Mouse (Mus musculus): Measurements from ENCODE around the gene Xxylt1.
A peak's percentile ranks its signal among the peaks of the same experiment; 100 is the strongest.

Xxylt1 gene

GRCm38 (mm10) chr16:31081125-31081664, at the start of gene Xxylt1:
Gene Xxylt1, minus strand, starts transcription at chr16:31081432.
- peak; percentile 83 for DNase-seq (ENCODE audit: extremely low spot score, low read depth, low spot score)

DNA sequence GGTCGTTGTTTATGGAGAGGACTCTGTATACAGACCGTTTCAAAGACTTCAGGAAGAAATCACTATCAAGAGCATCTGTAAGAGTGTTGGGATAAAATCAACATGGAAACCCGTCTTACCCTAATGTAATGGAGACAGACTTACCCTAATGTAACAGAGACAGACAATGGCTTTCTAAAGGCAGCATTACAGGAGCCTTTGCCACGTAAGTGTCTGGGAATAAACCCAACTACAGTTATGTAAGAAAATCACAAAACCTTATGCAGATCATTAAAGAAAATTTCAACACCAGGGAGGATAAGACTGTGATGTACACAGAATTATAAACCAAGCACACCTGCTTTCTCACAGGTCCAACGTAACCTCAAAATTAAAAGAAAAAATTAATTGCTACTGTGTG, 46.9 kb upstream of the Xxylt1 start:
- no peak for DNase-seq (ENCODE audit: extremely low spot score, low read depth, low spot score)

DNA sequence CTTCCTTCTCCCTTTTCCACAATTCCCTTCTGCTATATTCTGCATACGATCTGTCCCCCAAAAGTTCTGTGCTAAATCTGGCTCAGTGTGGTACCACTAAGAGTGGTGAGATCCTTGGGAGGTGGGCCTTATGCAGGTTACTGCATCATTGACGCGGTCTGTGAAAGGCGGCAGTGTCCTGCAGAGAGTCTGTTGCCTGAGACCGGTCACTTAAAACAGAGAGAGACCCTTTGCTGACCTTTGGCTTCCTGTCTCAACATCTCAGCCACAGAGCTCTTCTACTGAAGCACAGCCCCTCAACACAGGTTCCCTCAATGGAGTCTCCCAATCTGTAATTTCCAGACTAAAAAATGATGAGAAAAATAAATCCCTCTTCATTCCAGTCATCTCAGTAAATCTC, 43.8 kb upstream of the Xxylt1 start:
- DNase-seq (ENCODE audit: extremely low spot score, low read depth, low spot score): no peak

DNA sequence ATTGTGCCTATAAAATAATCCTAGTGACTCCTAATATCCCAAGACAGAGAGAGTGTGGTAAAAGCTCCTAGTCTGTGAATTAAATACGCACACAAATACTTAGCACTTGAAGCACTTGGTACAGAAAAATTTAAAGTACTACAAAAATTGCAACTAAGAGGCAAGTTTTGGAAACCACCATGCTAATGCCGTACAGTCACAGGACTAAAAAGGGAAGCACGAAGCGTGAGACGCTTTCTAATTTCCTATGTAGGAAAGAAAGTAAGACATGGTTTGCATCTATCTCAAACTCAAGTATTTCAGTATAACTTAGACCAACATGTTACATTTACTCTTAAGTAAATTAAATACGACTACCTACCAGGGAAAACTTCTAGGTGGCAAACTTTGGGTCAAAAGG, 40.4 kb upstream of the Xxylt1 start:
- DNase-seq (ENCODE audit: extremely low spot score, low read depth, low spot score): no peak

DNA sequence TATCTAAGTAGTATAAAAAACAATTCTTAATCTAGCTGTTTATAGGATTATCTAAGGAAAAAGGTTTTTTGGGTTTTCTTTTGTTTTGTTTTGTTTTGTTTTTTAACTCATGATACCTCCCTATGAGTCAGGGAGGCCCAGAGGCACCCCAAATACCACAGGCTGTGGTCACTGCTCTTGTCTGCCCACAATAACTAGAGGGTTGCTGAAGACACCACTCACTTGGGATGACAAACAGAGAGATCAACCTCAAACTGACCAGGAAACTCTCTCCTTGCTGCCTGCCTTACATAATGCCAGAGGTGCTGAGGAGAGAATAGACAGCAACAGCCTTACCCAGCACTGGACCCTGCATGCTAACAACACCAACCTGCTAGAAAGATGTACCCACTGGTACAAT, 32.4 kb upstream of the Xxylt1 start:
- DNase-seq (ENCODE audit: extremely low spot score, low read depth, low spot score): no peak

DNA sequence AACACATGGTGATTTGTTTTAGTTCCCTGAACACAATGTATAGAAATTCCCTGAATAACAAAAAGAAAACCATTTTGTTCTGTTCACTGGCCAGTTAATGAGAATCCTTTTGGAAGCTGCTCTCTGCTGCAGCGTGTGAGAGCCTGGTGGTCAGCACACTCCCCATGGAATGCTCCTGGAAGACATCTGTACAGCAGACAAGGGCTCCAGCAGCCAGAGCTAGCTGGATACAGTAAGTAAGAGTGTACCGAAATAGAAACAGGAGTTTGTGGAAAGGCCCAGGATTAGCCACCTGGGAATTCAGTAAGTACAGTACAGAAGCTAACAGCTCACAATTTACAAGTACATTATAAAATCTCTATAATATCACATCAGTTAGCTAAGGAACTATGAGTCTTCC, 20.1 kb upstream of the Xxylt1 start:
- DNase-seq (ENCODE audit: extremely low spot score, low read depth, low spot score): no peak

DNA sequence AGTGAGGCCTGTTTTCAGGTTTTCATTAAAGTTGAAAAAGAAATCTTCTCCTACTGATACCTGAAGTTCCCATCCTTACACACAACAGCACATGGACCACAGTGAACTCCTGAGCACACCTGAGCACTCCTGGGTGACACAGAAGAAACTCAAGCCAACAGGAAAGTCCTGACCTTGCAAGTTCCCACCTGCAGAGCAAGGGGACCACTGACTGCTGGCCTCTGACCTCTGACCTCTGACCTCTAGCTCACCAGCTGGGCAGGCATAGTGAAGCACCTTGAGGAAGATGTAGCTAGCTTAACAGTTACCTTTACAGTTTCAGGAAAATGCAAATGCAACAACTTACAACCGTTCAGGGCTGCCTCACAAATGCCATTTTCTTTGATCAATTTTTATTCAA, 18.7 kb upstream of the Xxylt1 start:
- DNase-seq (ENCODE audit: extremely low spot score, low read depth, low spot score): no peak

- no peak for DNase-seq (ENCODE audit: extremely low spot score, low read depth, low spot score)
Observed at GRCm38 (mm10) chr16:31094036-31094435, 12.8 kb upstream of the Xxylt1 start.

DNA sequence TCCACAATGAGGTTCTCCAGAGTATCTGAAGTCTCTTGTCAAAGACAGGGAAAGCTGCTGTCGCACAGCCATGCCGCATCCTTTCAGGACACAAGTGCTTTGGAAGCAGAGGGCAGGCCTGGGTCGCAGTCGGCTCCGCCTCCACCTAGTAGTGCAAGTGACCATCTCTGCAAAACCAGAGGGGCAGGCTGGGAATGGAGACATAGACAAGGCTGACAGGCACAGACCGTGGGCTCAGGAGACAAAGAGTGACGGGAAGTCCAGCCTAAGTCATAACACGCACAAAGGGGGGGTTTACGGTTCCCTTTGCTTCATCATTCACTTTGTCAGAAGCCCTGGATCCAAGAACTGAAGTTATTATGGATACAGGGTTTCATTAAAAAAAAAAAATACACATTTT, 12.0 kb upstream of the Xxylt1 start:
- DNase-seq (ENCODE audit: extremely low spot score, low read depth, low spot score): no peak

GRCm38 (mm10) chr16:31081891-31082290, 659 bp upstream of the Xxylt1 start:
- DNase-seq (ENCODE audit: extremely low spot score, low read depth, low spot score): no peak

- no peak for DNase-seq (ENCODE audit: extremely low spot score, low read depth, low spot score)
Observed at GRCm38 (mm10) chr16:31080573-31081051, 620 bp downstream of the Xxylt1 start.

DNA sequence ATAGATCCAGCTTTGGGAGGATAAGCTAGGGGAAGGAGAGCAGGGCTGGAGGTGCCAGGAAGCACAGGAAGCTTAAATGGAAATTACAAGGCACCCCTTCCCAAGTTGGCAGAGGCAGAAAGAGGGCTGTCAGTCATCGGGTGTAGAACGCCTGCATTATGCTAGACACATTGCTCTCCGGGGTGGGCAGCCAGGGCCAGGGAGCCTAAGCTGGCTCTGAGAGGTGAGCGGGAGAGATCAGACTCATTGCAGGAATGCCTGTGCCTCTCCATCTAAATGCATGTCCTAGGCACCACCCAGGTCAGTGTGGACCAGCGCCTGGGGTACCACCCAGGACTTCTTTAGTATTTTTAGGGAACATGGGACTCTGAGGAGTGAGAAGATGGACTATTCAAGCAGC, 3.8 kb downstream of the Xxylt1 start:
- no peak for DNase-seq (ENCODE audit: extremely low spot score, low read depth, low spot score)

DNA sequence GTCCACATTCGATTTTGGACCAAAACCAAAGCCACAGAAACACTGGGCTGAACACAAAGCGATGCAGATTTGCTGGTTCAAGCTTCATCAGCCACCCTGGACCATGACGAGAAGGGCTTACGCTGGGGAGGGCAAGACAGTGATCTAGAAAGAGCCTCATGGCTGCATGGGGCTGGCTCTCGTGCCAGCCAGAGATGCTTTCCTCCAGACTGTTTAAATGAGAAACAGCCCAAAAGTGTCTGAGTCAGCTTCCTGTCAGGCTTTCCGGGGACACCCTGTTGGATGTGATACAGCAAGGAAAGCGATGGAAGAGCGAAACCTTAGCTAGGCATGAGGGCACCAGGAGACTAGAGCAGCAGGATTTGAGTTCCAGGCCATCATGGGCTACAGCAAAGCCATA, 4.8 kb downstream of the Xxylt1 start:
- DNase-seq (ENCODE audit: extremely low spot score, low read depth, low spot score): no peak

- DNase-seq (ENCODE audit: extremely low spot score, low read depth, low spot score): no peak
Observed at GRCm38 (mm10) chr16:31074324-31074908, 6.8 kb downstream of the Xxylt1 start.

- DNase-seq (ENCODE audit: extremely low spot score, low read depth, low spot score): no peak
Observed at GRCm38 (mm10) chr16:31071731-31072130, 9.5 kb downstream of the Xxylt1 start.

DNA sequence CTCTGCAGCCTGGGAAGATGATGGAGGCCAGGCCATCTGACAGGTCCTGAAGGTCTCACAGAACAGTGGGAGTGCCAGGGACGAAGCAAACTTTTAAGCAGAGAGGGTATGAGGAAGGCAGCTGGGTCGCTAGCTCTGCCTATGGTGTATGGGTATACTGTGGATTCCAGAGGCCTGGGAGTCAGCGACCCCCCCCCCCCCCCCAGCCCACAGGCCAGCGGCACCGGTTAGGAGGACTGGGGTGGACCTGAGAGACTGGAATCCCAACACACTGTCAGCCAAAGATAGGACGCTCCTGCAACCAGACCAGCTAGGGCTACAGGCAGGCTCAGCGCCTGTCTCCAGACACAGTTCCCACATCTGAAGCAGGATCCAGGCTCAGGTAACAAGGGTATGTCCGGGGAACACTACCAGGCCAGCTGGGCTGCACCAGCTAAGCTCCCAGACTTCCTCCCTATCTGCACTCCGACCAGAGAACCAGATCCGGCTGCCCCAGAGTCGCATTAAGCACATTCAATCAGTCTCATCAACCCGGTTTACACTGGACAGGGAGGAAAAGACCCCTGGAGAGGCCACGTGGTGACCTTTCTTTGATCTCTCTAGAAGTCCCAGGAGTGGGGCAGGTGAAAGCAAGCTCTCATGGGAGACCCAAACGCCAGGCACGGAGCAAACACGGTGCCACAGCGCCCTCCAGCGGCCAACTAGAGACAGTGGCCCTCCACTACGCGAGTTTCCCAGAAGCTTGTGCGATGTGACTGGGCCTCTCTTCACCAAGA, 10.7 kb downstream of the Xxylt1 start:
- DNase-seq (ENCODE audit: extremely low spot score, low read depth, low spot score): no peak

DNA sequence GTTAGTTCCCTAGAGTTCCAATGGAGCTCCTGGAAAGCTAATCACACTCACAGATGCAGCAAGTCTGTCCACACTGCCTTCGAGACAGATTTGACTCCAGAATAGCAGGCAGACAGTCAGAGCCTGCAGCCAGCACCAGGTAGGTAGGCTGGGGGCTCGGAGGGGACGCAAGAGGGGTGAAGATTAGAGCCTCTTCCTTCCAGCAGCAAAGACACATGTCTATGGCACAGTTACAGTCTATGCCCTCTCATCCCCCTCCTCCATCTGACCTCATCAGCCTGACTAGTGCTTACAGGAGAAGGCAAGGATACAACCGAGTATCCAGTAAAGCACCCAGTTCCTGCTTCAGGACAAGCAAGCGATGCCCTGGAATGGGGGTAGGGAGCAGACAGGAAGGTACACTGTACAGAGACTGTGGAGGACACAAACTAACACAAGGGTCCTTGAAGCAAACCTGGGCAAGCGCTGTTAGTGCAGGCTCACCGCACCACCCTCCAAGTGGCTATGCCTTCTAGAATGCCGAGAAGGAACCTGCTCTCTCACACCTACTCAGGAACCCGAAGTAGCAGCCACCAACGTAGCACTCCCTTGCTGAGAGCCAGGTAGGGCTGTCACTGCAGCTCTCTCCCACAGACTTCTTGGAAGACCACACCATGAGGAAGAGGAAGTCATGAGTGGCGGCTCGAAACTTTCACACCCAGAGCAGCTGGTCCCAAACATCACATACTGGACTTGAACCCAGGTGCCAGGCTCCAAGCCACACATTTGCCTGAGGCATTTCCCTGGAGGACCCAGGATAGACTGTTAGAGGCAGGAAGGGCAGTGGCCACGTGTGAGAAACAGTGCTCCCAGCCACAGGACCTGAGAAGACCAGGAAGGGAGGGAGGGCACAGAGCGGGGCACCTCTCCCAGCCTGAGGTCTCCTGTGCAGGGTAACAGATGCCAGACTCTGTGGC, 11.7 kb downstream of the Xxylt1 start:
- DNase-seq (ENCODE audit: extremely low spot score, low read depth, low spot score): no peak

DNA sequence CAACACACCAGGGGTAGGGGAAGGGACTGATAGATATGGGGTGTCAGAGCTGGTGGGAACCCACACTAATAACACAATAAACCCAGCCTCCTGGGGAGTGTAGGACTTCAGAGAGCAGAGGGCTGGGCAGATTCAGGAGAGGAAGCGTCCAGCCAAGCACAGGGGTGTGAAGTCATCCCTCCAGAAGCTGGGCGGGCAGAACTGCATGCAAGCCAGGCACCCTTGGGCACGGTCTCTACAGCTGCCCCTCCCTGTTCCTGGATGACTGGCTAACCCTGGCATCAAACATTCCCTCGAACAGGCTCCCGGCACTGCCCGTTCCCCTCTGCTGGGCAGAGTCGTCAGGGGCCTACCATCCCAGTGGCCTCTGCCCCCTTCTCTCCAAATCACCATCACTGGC, 13.0 kb downstream of the Xxylt1 start:
- no peak for DNase-seq (ENCODE audit: extremely low spot score, low read depth, low spot score)

DNA sequence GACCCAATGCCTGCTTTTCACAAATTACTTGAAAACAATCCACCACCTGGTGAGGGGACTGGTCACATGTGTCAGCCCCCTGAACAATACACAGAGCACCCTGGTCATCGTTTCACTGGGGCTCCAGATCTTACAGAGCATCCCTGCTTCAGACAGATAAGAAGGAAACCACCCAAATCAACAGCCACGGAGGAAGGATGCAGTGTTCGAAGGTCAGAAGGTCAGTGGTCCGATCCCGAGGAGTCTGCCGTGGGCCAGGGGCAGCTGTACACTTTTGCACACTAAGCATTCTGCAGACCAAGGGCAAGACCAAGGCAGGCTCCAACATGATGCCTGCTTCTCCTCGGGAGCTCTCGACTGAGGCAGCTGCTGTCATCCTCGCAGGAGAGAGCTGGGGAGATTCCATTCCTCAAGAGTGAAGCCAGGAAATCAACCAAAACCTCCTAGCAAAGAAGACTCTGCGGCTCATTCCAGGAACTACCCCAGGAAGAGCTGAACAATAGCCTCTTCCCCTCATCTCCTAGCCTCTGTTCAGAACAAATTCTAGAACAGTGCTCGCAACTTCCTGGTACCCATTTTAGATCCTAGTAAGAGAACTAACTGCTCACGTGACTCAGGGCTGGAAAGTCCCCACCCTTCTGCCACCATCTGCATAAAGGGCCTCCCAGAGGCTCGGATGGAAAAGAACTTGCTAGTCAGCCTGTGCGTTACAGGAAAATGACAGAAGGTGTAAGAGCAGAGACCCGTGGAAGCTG, 14.7 kb downstream of the Xxylt1 start:
- DNase-seq (ENCODE audit: extremely low spot score, low read depth, low spot score): no peak

- DNase-seq (ENCODE audit: extremely low spot score, low read depth, low spot score): no peak
Observed at GRCm38 (mm10) chr16:31064782-31065181, 16.4 kb downstream of the Xxylt1 start.

DNA sequence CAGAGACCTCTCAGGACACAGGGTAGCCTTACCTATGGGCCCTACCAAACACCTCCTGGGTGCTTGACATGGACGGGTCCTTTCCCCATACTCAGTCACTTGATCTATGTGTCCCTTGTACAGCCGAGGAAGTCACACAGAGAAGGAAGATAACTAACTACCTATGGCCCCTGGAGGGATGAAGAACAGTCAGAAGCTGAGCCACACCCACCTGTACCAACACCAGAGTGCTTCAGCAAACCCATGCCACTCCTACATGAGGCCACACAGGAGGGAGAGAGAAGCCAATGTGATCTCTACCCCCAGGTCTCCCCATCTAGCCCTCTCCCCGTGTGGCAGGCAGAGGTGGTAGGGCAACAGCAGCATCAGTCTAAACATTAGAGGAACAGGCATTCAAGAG, 18.3 kb downstream of the Xxylt1 start:
- DNase-seq (ENCODE audit: extremely low spot score, low read depth, low spot score): no peak

Data from hindlimb bud, embryonic 11.5 days (tissue).